Mouse (Mus musculus): ENCODE results near the gene Parp16. TPM values are rescaled to one million over a fixed set of nuclear protein-coding genes. Genes with fewer than 3 reads are reported as not detected.
"Not testable (repeated sequence)": the region's sequence is repeated elsewhere in the genome, so short reads cannot be mapped to it uniquely, and the experiment has no call there.

Gene Parp16
- polyA plus RNA-seq, 1 experiment from 2014 or later, result 5.4 TPM

DNA sequence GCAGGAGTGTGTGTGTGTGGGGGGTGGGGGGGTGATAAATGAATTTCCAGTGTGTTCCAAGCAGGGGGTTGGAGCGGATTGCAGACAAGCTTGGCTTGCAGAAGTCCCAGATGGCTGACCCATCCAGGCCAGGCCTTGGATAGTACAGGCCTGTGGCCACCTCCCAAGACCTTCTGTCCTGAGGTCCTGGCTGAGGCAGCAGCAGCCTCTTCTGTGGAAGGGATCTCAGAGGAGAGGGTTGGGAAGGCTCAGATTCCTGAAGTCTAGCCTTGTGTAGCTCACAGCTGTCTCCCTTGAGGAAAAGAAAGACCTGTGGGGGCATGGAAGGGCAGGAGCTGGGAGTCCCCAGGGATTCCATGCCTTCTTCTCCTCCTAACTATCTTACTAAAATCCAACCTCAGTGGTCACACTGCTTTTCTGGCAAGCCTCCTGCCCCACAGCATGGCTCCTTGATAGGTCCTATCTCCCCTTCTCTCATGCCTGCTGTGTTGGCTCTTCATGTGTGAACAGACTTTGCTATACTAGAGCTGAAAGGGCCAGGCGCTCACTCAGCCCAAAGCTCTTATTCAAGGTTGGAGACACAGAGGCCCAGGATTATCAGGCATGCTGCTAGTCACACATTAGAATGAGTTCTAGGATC is 66.6 kb downstream of the Parp16 start:
- 91% methylated on average over 2 of the region's 2 CpGs for WGBS
- Histone ChIP-seq H3K27me3 (replicated peaks; ENCODE audit: control insufficient read depth, insufficient read depth, low read length) (no peaks in the 10 kb centered on the region), H3K4me3 (replicated peaks; ENCODE audit: low read length) (no peak overlapping the region), H3K36me3 (ENCODE audit: control insufficient read depth, insufficient read depth) (no peaks in the 10 kb centered on the region), H3K9ac (replicated peaks; ENCODE audit: low read depth, low read length) (no peak overlapping the region), H3K27ac (ENCODE audit: low read length) (no peak overlapping the region), H3K9me3 (ENCODE audit: control insufficient read depth, low read length) (no peaks in the 10 kb centered on the region), H3K4me1 (replicated peaks; ENCODE audit: control insufficient read depth, insufficient read depth, low read length) (no peaks in the 10 kb centered on the region), H3K4me2 (ENCODE audit: low read length) (no peak overlapping the region)
- ATAC-seq, result no peak

DNA sequence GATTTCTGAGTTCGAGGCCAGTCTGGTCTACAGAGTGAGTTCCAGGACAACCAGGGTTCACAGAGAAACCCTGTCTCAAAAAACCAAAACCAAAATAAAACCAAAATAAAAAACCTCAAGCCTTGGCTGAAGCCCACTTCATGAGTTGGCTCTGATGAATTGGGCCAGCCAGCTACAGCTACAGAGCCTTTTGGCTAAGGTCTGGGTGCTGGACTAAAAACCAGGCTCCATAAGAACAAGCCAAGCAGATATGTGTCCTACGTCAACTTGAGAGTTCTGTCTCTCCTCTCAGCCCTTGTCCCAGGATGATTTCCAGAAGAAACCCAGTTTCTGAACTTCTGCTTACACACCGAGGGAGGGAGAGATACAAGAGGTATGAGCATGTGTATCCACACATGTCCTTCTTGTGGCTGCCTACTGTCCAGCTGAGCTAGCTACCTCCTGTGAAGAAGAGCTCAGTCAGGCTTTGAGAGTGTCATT is 67.5 kb downstream of the Parp16 start:
- 94% methylated on average over 3 of the region's 3 CpGs for WGBS
- Histone ChIP-seq H3K4me2 (ENCODE audit: low read length) (no peak overlapping the region), H3K27ac (ENCODE audit: low read length) (no peak overlapping the region), H3K4me3 (replicated peaks; ENCODE audit: low read length) (no peak overlapping the region), H3K9ac (replicated peaks; ENCODE audit: low read depth, low read length) (no peak overlapping the region), H3K36me3 (ENCODE audit: control insufficient read depth, insufficient read depth) (no peaks in the 10 kb centered on the region), H3K9me3 (ENCODE audit: control insufficient read depth, low read length) (no peaks in the 10 kb centered on the region), H3K4me1 (replicated peaks; ENCODE audit: control insufficient read depth, insufficient read depth, low read length) (peaks cover 3% of the 10 kb centered on the region), H3K27me3 (replicated peaks; ENCODE audit: control insufficient read depth, insufficient read depth, low read length) (no peaks in the 10 kb centered on the region)
- ATAC-seq, result no peak

DNA sequence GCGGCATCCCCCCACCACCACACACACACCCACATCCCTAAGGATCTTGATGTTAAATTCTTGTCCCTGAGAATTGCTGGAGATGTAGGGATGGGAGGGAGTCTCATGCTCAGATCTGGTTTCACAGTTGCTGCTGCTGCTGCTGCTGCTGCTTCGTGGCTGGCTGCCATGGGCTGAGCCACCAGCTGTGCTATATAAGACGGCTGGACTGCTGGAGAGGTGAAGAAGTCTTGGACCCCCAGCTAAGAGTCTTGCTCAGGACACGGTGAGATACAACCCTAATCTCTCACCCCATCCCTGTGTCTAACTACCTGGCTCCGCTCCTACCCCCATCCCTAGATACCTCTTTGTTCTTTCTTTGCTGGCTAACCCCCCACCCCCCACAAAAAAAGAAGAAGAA is 69.8 kb downstream of the Parp16 start, which contains the start of gene Cilp:
Gene Cilp, plus strand, starts transcription at position 222 of the 400 bp plus-strand sequence.
- no peak within 1 kb of the TSS for H3K9ac ChIP-seq (replicated peaks; ENCODE audit: low read depth, low read length)
- H3K4me1 ChIP-seq (replicated peaks; ENCODE audit: control insufficient read depth, insufficient read depth, low read length), result peaks cover 11% of the 10 kb centered on the region
- H3K4me3 ChIP-seq (replicated peaks; ENCODE audit: low read length), result no peak within 1 kb of the TSS
- 42% methylated on average over 5 of the region's 5 CpGs for WGBS
- no peaks in the 10 kb centered on the region for H3K9me3 ChIP-seq (ENCODE audit: control insufficient read depth, low read length)
- H3K27me3 ChIP-seq (replicated peaks; ENCODE audit: control insufficient read depth, insufficient read depth, low read length), result no peaks in the 10 kb centered on the region
- ATAC-seq, result no peak
- no peaks in the 10 kb centered on the region for H3K36me3 ChIP-seq (ENCODE audit: control insufficient read depth, insufficient read depth)
- H3K4me2 ChIP-seq (ENCODE audit: low read length), result no peak within 1 kb of the TSS
- no peak within 1 kb of the TSS for H3K27ac ChIP-seq (ENCODE audit: low read length)

DNA sequence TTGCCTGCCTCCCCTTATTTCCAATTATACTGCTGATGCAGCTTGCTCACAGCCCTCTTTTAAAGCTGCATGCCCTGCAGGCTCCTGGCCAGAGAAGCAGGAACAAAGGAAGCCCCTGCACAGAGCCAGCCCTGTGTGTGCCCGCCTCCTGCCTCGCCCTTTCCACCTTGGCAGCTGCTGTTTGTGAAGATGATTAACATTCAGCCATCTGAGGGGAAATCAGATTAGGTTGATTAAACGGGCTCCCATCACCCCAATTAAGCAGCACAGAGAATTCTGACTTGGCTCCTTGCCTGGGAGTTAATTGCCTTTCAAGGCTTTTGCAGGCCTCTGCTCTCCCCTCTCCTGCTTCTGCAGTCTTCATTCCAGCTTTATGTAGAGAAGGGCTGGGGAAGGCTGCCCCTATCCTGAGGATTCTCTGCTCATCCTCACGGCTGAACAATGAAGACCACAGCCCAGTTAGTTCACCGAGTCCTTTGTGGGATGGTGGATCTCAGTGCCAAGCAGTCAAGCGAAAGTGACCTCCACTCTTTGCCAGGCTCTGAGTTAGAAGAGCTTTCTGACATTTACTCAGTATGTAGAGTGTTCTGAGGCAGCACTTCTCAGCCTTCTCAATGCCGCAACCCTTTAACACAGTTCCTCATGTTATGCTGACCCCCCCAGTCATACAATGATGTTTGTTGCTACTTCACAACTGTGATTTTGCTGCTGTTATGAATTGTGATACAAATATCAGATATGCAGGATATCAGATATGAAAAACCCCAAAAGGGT is 72.8 kb downstream of the Parp16 start:
- 6% methylated on average over 7 of the region's 7 CpGs for WGBS
- Histone ChIP-seq H3K4me2 (ENCODE audit: low read length) (no peak overlapping the region), H3K9ac (replicated peaks; ENCODE audit: low read depth, low read length) (peak overlapping the region; percentile 48), H3K4me1 (replicated peaks; ENCODE audit: control insufficient read depth, insufficient read depth, low read length) (peaks cover 11% of the 10 kb centered on the region), H3K27ac (ENCODE audit: low read length) (peak overlapping the region; percentile 91), H3K36me3 (ENCODE audit: control insufficient read depth, insufficient read depth) (no peaks in the 10 kb centered on the region), H3K9me3 (ENCODE audit: control insufficient read depth, low read length) (no peaks in the 10 kb centered on the region), H3K27me3 (replicated peaks; ENCODE audit: control insufficient read depth, insufficient read depth, low read length) (no peaks in the 10 kb centered on the region), H3K4me3 (replicated peaks; ENCODE audit: low read length) (no peak overlapping the region)
- peak; percentile 98 for ATAC-seq

DNA sequence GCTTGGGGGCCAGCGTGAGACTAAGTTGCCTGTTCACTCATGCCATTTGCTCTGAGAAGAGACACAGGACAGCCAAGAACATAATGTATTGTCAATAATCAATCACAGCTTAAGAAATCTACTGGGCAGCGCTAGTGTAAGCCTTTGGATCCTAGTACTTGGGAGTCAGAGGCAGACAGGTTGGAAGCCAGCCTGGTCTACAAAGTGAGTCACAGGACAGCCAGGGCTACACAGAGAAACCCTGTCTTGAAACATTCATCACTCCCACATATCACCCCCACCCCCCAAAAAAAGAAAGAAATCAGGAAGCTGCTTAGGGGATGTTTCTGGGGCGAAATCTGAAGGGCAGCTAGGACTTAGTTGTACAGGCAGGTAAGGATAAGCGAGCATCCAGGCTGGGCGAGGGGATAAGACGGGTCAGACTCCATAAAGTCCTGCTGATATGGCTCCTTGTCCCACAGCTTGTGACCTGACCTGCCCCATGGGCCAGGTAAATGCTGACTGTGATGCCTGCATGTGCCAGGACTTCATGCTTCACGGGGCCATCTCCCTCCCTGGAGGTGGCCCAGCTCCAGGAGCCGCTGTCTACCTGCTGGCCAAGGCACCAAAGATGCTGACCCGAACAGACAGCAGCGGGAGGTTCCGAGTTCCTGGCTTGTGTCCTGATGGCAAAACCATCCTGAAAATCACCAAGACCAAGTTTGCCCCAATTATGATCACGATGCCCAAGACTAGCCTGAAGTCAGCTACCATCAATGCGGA is 78.1 kb downstream of the Parp16 start:
- Histone ChIP-seq H3K27ac (ENCODE audit: low read length) (no peak overlapping the region), H3K27me3 (replicated peaks; ENCODE audit: control insufficient read depth, insufficient read depth, low read length) (no peaks in the 10 kb centered on the region), H3K9me3 (ENCODE audit: control insufficient read depth, low read length) (no peaks in the 10 kb centered on the region), H3K9ac (replicated peaks; ENCODE audit: low read depth, low read length) (no peak overlapping the region), H3K36me3 (ENCODE audit: control insufficient read depth, insufficient read depth) (no peaks in the 10 kb centered on the region), H3K4me1 (replicated peaks; ENCODE audit: control insufficient read depth, insufficient read depth, low read length) (peaks cover 3% of the 10 kb centered on the region), H3K4me3 (replicated peaks; ENCODE audit: low read length) (no peak overlapping the region), H3K4me2 (ENCODE audit: low read length) (no peak overlapping the region)
- 87% methylated on average over 13 of the region's 13 CpGs for WGBS
- no peak for ATAC-seq

DNA sequence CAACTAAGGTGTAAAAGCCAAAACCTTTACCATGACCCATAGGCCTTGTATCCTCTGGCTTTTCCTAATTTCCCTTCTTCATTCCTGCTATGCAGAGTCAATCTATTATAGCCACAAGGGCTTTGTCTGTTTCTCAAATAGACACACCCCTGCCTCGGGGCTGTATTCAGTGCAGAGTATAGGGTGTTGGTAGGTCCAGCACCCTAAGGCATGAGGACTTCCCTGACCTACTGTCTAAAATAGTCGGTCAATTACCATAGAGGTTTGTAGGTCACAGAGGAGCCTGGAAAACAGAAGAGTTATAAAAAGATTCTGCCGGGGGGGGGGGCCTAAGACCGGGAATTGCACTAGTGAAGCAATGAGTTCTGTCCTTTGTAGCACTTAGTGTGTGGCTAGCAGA is 78.7 kb downstream of the Parp16 start:
- H3K9me3 ChIP-seq (ENCODE audit: control insufficient read depth, low read length), result no peaks in the 10 kb centered on the region
- 81% methylated on average over 4 of the region's 4 CpGs for WGBS
- ATAC-seq, result no peak

DNA sequence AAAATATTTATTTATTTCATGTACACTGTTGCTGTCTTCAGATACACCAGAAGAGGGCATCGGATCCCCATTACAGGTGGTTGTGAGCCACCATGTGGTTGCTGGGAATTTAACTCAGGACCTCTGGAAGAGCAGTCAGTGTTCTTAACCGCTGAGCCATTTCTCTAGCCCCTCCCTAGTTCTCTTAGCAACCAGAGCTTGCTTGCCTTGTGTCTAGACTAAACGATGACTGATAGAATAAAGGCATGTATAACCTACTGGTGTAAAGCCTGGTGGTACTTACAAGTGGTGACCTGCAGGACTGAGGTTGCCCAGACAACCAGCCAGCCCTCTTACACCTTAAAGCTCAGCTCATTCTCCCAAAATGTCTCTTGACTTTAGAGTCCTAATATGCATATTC is 79.7 kb downstream of the Parp16 start:
- H3K4me1 ChIP-seq (replicated peaks; ENCODE audit: control insufficient read depth, insufficient read depth, low read length); H3K27me3 ChIP-seq (replicated peaks; ENCODE audit: control insufficient read depth, insufficient read depth, low read length); ATAC-seq; H3K4me2 ChIP-seq (ENCODE audit: low read length); H3K9ac ChIP-seq (replicated peaks; ENCODE audit: low read depth, low read length); H3K4me3 ChIP-seq (replicated peaks; ENCODE audit: low read length); H3K27ac ChIP-seq (ENCODE audit: low read length); H3K36me3 ChIP-seq (ENCODE audit: control insufficient read depth, insufficient read depth); H3K9me3 ChIP-seq (ENCODE audit: control insufficient read depth, low read length): not testable (repeated sequence)
- WGBS, result 75% methylated on average over 3 of the region's 3 CpGs

More for the DNA sequence above, 78.7 kb downstream of the Parp16 start:
- Histone ChIP-seq H3K4me1 (replicated peaks; ENCODE audit: control insufficient read depth, insufficient read depth, low read length) (no peaks in the 10 kb centered on the region), H3K36me3 (ENCODE audit: control insufficient read depth, insufficient read depth) (no peaks in the 10 kb centered on the region), H3K4me2 (ENCODE audit: low read length) (no peak overlapping the region), H3K9ac (replicated peaks; ENCODE audit: low read depth, low read length) (no peak overlapping the region), H3K27me3 (replicated peaks; ENCODE audit: control insufficient read depth, insufficient read depth, low read length) (no peaks in the 10 kb centered on the region), H3K27ac (ENCODE audit: low read length) (no peak overlapping the region), H3K4me3 (replicated peaks; ENCODE audit: low read length) (no peak overlapping the region)

DNA sequence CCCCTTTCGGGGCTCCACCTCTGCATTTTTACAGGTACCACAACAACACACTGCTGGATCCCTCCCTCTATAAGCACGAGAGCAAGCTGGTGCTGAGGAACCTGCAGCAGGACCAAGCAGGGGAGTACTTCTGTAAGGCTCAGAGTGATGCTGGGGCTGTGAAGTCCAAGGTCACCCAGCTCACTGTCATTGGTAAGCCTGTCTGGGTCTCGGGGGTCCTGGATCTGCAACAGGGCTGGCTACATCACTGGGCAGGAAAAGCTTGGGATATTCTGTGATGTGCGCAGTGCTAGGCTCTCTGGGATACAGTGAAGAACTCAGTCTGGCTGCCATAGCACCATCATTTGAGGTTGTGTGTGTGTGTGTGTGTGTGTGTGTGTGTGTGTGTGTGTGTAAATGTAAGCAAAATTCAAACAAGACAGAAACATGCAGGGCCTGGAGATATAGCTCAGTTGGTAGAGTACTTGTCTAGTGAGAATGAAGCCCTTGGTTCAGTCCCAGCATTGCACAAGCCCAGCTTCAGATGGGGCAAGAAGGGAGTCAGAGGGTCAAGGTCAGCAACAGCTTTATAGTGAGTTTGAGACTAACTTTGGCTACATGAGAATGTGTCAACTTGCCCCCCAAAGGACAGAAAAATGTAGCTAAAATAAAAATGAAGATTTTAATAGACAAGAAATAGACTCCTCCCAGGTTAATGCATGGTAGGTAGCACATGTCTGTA is 80.8 kb downstream of the Parp16 start:
- H3K27ac ChIP-seq (ENCODE audit: low read length), result no peak overlapping the region
- ATAC-seq, result no peak
- no peaks in the 10 kb centered on the region for H3K4me1 ChIP-seq (replicated peaks; ENCODE audit: control insufficient read depth, insufficient read depth, low read length)
- 87% methylated on average over 4 of the region's 4 CpGs for WGBS
- H3K4me3 ChIP-seq (replicated peaks; ENCODE audit: low read length), result no peak overlapping the region
- no peaks in the 10 kb centered on the region for H3K27me3 ChIP-seq (replicated peaks; ENCODE audit: control insufficient read depth, insufficient read depth, low read length)
- no peaks in the 10 kb centered on the region for H3K9me3 ChIP-seq (ENCODE audit: control insufficient read depth, low read length)
- no peak overlapping the region for H3K4me2 ChIP-seq (ENCODE audit: low read length)
- H3K36me3 ChIP-seq (ENCODE audit: control insufficient read depth, insufficient read depth), result no peaks in the 10 kb centered on the region
- H3K9ac ChIP-seq (replicated peaks; ENCODE audit: low read depth, low read length), result no peak overlapping the region

All from forebrain, embryonic 16.5 days (tissue).